Comparison of ENCODE assay signal across 20 mouse cellular contexts in genomic region chr15:99601823-99602120, GRCm38 (mm10). TPM values are rescaled to one million over a fixed set of nuclear protein-coding genes. Genes with fewer than 3 reads are reported as not detected.
DNase-seq lines count a peak whose midpoint lies in the region; ATAC-seq lines count a peak whose summit lies in the region.
"Had no signal": no experiment of that assay in that cellular context is flagged by ENCODE, and none has a peak within 500 bp of the region (broad histone marks: within the 10 kb centered on the region; RNA-seq: fewer than 3 reads in every experiment).

No protein-coding gene starts in this region.

- peak overlapping the region; percentile 27 for H3K27ac ChIP-seq in forebrain, embryonic 10.5 days
- no peak overlapping the region for H3K27ac ChIP-seq in forebrain, embryonic 12.5 days
- H3K27ac ChIP-seq in hindbrain, embryonic 13.5 days: peak overlapping the region; percentile 84
- H3K27ac ChIP-seq: embryonic facial prominence, embryonic 13.5 days; heart, embryonic 15.5 days; limb, embryonic 12.5 days; liver, embryonic 15.5 days had no signal

- H3K9me3 ChIP-seq in forebrain, embryonic 10.5 days: no peaks in the 10 kb centered on the region
- H3K9me3 ChIP-seq in forebrain, embryonic 12.5 days: no peaks in the 10 kb centered on the region
- H3K9me3 ChIP-seq in hindbrain, embryonic 13.5 days: no peaks in the 10 kb centered on the region
- H3K9me3 ChIP-seq: embryonic facial prominence, embryonic 13.5 days; heart, embryonic 15.5 days; limb, embryonic 12.5 days; liver, embryonic 15.5 days had no signal

- no peak for ATAC-seq in forebrain, embryonic 12.5 days (ENCODE audit: low FRiP score)
- ATAC-seq in hindbrain, embryonic 13.5 days (ENCODE audit: low FRiP score): no peak
- no peak for ATAC-seq in inflammation-experienced regulatory T-cells, adult 6 months

- H3K4me2 ChIP-seq in forebrain, embryonic 12.5 days: no peak overlapping the region
- H3K4me2 ChIP-seq in hindbrain, embryonic 13.5 days: peak overlapping the region; percentile 25; the same call in 1 of the 2 replicates
- H3K4me2 ChIP-seq: embryonic facial prominence, embryonic 13.5 days; heart, embryonic 15.5 days; limb, embryonic 12.5 days; liver, embryonic 15.5 days had no signal

- no peak for DNase-seq in forebrain, embryonic 10.5 days (ENCODE audit: extremely low spot score, low spot score)
- peak; percentile 53 for DNase-seq in retina, postnatal 1 day
- no peak for DNase-seq in retina, embryonic 14.5 days (ENCODE audit: low spot score)
- peak; percentile 82 for DNase-seq in testis, postnatal 14 days (ENCODE audit: low spot score)
- DNase-seq in layer of hippocampus, postnatal 25 days (ENCODE audit: extremely low spot score in 1 of 2, low spot score in 1 of 2): no peak
- DNase-seq: kidney, adult 8-10 months; kidney, postnatal 4 days; lung, postnatal 36 days; right cerebral cortex, postnatal 25 days had no signal

- no peak overlapping the region for H3K9ac ChIP-seq in forebrain, embryonic 12.5 days
- H3K9ac ChIP-seq in hindbrain, embryonic 13.5 days: peak overlapping the region; percentile 58; the same call in 1 of the 2 replicates
- H3K9ac ChIP-seq: embryonic facial prominence, embryonic 13.5 days; heart, embryonic 15.5 days; liver, embryonic 15.5 days had no signal

- peak overlapping the region; percentile 5; the same call in 1 of the 2 replicates for H3K4me3 ChIP-seq in forebrain, embryonic 10.5 days
- no peak overlapping the region for H3K4me3 ChIP-seq in forebrain, embryonic 12.5 days (replicated peaks)
- H3K4me3 ChIP-seq in hindbrain, embryonic 13.5 days: no peak overlapping the region
- H3K4me3 ChIP-seq: embryonic facial prominence, embryonic 13.5 days; heart, embryonic 15.5 days; limb, embryonic 12.5 days; liver, embryonic 15.5 days had no signal

- H3K27me3 ChIP-seq in forebrain, embryonic 10.5 days (ENCODE audit: poor library complexity, severe bottlenecking): peaks cover 96% of the 10 kb centered on the region
- peaks cover 78% of the 10 kb centered on the region for H3K27me3 ChIP-seq in forebrain, embryonic 12.5 days
- H3K27me3 ChIP-seq in hindbrain, embryonic 13.5 days: 0 out of 2 replicates have a peak, but pooled peaks cover 19% of the 10 kb centered on the region

- WGBS in forebrain, embryonic 10.5 days: 30% methylated on average over 5 of the region's 5 CpGs
- 27% methylated on average over 5 of the region's 5 CpGs for WGBS in forebrain, embryonic 12.5 days
- WGBS in hindbrain, embryonic 13.5 days: 6% methylated on average over 5 of the region's 5 CpGs

- peaks cover 90% of the 10 kb centered on the region for H3K4me1 ChIP-seq in forebrain, embryonic 10.5 days
- H3K4me1 ChIP-seq in forebrain, embryonic 12.5 days: peaks cover 49% of the 10 kb centered on the region
- peaks cover 77% of the 10 kb centered on the region for H3K4me1 ChIP-seq in hindbrain, embryonic 13.5 days (replicated peaks)

- H3K36me3 ChIP-seq in forebrain, embryonic 10.5 days (replicated peaks): no peaks in the 10 kb centered on the region
- no peaks in the 10 kb centered on the region for H3K36me3 ChIP-seq in forebrain, embryonic 12.5 days (replicated peaks)
- H3K36me3 ChIP-seq in hindbrain, embryonic 13.5 days: no peaks in the 10 kb centered on the region
- H3K36me3 ChIP-seq: embryonic facial prominence, embryonic 13.5 days; heart, embryonic 15.5 days; limb, embryonic 12.5 days; liver, embryonic 15.5 days had no signal

RNA-seq across cellular contexts. Expression of gene Aqp6, which starts 0.6 kb away (rescaled TPM):
- polyA plus RNA-seq in forebrain, embryonic 10.5 days (2016; fragmentation: Nextera tagmentation; extraction: Ambion mirVana): not detected in 2 replicates
- polyA plus RNA-seq in forebrain, embryonic 12.5 days (2016; fragmentation: Nextera tagmentation; extraction: Ambion mirVana): not detected in 2 replicates
- 2.6 and 3.2 TPM in 2 replicates for polyA plus RNA-seq in hindbrain, embryonic 13.5 days (2015; fragmentation: Nextera tagmentation; extraction: Ambion mirVana)
- not detected for total RNA-seq in layer of hippocampus, postnatal 25 days (2021)
- not detected for polyA plus RNA-seq in inflammation-experienced regulatory T-cells, adult 6 months (2017; shearing (Covaris generic))
- total RNA-seq: granulocyte monocyte progenitor cell, adult 5-6 weeks; monocyte, adult 5-6 weeks had no signal
- polyA plus RNA-seq: embryonic facial prominence, embryonic 13.5 days; forebrain, embryonic 11.5 days; heart, embryonic 15.5 days; limb, embryonic 12.5 days; liver, embryonic 15.5 days; testis, adult 2 months had no signal

RNA-seq across cellular contexts. Expression of gene Aqp5, which starts 11.2 kb away (rescaled TPM):
- polyA plus RNA-seq in forebrain, embryonic 10.5 days (2016; fragmentation: Nextera tagmentation; extraction: Ambion mirVana): not detected in 2 replicates
- 0.22 and 0.69 TPM in 2 replicates for polyA plus RNA-seq in forebrain, embryonic 12.5 days (2016; fragmentation: Nextera tagmentation; extraction: Ambion mirVana)
- polyA plus RNA-seq in hindbrain, embryonic 13.5 days (2015; fragmentation: Nextera tagmentation; extraction: Ambion mirVana): 2.1 and 2.5 TPM in 2 replicates
- under 1 TPM in 1 of 2 experiments, not detected in 1; 0.15 TPM for total RNA-seq in layer of hippocampus, postnatal 25 days (2021)
- polyA plus RNA-seq in inflammation-experienced regulatory T-cells, adult 6 months (2017; shearing (Covaris generic)): not detected
- total RNA-seq: granulocyte monocyte progenitor cell, adult 5-6 weeks; monocyte, adult 5-6 weeks had no signal
- polyA plus RNA-seq: limb, embryonic 12.5 days had no signal

RNA-seq across cellular contexts. Expression of gene Aqp2, which starts 22.9 kb away (rescaled TPM):
- not detected in 2 replicates for polyA plus RNA-seq in forebrain, embryonic 10.5 days (2016; fragmentation: Nextera tagmentation; extraction: Ambion mirVana)
- polyA plus RNA-seq in forebrain, embryonic 12.5 days (2016; fragmentation: Nextera tagmentation; extraction: Ambion mirVana): not detected in 2 replicates
- not detected in 2 replicates for polyA plus RNA-seq in hindbrain, embryonic 13.5 days (2015; fragmentation: Nextera tagmentation; extraction: Ambion mirVana)
- total RNA-seq in layer of hippocampus, postnatal 25 days (2021): under 1 TPM in 1 of 2 experiments, not detected in 1; 0.20 TPM
- polyA plus RNA-seq in inflammation-experienced regulatory T-cells, adult 6 months (2017; shearing (Covaris generic)): not detected
- total RNA-seq: granulocyte monocyte progenitor cell, adult 5-6 weeks; monocyte, adult 5-6 weeks had no signal
- polyA plus RNA-seq: embryonic facial prominence, embryonic 13.5 days; forebrain, embryonic 11.5 days; heart, embryonic 15.5 days; limb, embryonic 12.5 days; liver, embryonic 15.5 days had no signal

RNA-seq across cellular contexts. Expression of gene Racgap1, which starts 49.7 kb away (rescaled TPM):
- polyA plus RNA-seq in forebrain, embryonic 10.5 days (2016; fragmentation: Nextera tagmentation; extraction: Ambion mirVana): 193 and 201 TPM in 2 replicates
- 230 and 251 TPM in 2 replicates for polyA plus RNA-seq in forebrain, embryonic 12.5 days (2016; fragmentation: Nextera tagmentation; extraction: Ambion mirVana)
- polyA plus RNA-seq in hindbrain, embryonic 13.5 days (2015; fragmentation: Nextera tagmentation; extraction: Ambion mirVana): 97.6 and 102 TPM in 2 replicates
- total RNA-seq in layer of hippocampus, postnatal 25 days (2021): 1 to 10 TPM; 4.4 to 6.2 TPM
- 100 to 1,000 TPM in 1 of 3 experiments, 10 to 100 TPM in 2; 18.4 to 106 (median 18.6) TPM for polyA plus RNA-seq in inflammation-experienced regulatory T-cells, adult 6 months (2017; shearing (Covaris generic))

Comparison
In these comparisons a context has a peak if more than half of its experiments do, and no peak if none do; other contexts are left out.
1. DNase-seq: peak in retina, postnatal 1 day (single experiment) and testis, postnatal 14 days (single experiment); none in forebrain, embryonic 10.5 days (single experiment), retina, embryonic 14.5 days (single experiment) and layer of hippocampus, postnatal 25 days (0 of 2).